Mouse (Mus musculus) gastrocnemius, postnatal 4 days (tissue): ENCODE results near the gene Echs1. TPM values are rescaled to one million over a fixed set of nuclear protein-coding genes. Genes with fewer than 3 reads are reported as not detected.
A peak's percentile ranks its signal among the peaks of the same experiment; 100 is the strongest.

Source experiments
- DNase-seq, 2 experiments: peaks; one replicate each; pipeline ENCODE4 v3.0.0; 2021 to 2022; ENCODE audit warnings: low spot score in 2 of 2, mixed read lengths in 2 of 2
- total RNA-seq, 2 experiments: library from RNA; stranded (reverse); gene quantifications; 2 replicates each; pipeline ENCODE4 v1.2.3; 2021

The Echs1 gene
- total RNA-seq, 2 experiments from 2014 or later, result 78.9 to 80.2 TPM

DNA sequence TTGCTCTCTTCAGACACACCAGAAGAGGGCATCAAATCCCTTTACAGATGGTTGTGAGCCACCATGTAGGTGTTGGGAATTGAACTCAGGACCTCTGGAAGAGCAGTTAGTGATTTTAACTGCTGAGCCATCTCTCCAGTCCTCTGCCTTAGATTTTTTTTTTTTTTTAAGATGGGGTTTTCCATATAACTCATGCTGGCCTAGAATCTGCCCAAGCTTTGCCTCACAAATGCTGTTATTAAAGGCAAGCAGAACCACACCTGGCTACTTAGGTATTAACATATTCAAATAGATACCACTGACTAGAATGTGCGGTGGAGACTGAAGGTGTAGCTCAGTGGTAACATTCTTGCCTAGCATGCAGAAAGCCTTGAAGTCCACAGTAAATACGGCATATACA lies 4.2 kb upstream of the Echs1 start:
- DNase-seq, result no peak

DNA sequence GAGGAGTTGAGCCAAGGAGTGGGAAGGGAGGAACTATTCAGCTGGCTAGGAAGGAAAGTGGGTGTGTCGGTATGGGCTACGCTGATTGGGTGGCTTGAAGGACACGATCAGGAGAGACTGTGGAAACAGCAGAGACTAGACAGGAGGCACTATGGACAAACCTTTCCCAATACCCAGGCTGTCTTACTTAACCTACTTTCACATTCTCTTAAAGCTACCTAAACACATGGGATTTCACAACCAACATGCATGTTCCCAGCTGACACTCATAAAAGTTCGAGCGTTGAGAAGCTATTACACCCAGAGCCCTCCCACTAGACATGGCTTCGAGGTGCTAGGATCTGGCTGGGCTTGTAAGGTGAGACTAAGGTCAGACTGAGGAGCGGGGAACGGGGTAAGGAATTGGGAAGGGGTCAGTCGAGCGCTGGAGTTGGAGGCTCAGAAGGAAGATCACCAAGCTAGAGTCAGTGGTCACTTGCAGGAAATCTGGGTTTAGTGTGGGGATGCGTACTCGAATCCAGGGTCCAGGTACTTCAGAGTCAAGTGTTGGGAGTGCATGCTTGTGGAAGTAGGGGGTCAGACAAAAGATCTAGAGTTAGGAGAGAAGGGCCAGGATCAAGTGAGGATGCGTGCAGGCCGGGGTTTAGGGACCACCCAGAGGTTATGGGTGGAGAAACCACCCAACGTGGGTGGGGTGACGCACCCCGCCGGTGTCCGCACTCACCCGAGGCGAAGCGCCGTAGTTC lies 520 bp downstream of the Echs1 start, which contains the start of gene Paox:
Paox (plus strand) TSS at position 217 of the 746 bp plus-strand sequence.
- peak in 1 of 2 experiments; percentile 32 for DNase-seq

DNA sequence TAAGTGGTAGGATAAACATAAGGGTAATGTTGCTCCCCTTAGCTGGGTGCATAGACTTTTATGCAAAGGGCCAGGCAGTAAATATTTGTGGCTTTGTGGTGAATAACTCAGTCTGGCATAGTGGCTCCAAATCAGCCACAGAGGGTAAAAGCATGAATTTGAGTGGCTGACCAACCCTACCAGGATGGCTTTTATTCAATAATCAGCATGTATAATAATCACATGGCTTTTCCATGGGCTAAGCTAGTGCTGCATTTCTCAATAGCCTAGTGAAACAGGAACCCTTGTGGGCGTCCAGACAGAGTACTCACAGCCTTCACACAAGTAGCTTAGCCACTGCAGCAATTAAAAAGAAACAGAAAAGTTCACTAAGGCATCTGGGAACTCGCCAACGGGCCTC lies 4.3 kb downstream of the Echs1 start:
- DNase-seq, result no peak

DNA sequence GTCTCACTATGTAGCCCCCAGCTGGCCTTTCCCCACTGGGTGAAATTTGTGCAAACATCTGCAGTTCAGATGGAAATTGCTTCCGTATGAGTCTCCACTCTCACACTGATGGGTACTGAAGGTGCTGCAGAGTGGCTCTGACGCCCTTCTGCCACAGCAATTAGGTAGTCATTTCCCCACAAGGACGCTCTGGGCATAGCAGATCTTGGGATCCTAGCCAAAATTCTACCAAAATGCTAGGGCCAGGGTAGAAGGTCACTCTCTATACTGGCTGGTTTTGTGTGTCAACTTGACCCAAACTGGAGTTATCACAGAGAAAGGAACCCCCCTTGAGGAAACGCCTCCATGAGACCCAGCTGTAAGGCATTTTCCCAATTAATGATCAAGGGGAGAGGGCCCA lies 12.3 kb downstream of the Echs1 start:
- no peak for DNase-seq

DNA sequence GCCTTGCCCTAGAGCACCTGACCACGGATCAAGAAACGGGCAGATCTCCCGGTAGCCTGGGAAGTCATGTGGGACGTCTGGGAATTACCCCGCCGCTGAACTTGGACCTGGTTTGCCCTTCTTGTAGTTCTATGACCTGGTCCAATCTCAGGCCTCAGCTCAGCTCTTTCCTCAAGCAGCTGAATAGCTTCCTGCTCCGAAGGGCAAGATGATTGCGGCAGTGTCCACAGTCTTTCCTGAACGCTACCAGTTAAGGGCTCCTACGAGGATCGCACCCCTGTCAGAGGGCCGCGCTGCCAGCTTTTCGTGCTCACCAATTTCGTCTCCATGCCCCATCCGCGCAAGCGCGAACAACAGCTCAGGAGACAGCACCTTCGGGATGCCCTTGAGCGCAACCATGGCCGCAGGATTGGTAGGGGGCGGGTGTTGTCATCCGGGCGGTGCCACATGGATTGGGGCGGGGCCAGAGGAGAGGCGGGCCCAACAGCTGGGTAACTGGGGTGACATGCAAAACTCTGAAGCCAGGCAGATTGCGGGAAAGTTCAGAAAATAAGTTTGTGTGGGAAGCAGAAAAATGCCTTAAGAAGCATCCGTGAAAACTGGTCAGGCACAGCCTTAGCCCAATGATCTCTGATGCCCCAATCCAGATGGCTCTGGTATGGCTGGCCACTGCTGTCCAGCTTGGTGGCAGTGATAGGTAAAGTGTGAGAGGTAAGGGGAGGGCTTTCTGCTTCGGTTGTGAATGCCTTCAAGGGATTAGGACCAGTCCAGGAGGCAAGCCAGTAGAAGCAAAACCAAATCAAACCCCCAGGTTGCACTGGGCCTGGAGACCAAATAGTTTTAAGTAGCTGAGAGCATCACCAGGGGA lies 14.0 kb downstream of the Echs1 start, which contains the start of gene Fuom:
Fuom (minus strand) TSS at position 449 of the 868 bp plus-strand sequence.
- DNase-seq, result peak; percentile 72 to 85

DNA sequence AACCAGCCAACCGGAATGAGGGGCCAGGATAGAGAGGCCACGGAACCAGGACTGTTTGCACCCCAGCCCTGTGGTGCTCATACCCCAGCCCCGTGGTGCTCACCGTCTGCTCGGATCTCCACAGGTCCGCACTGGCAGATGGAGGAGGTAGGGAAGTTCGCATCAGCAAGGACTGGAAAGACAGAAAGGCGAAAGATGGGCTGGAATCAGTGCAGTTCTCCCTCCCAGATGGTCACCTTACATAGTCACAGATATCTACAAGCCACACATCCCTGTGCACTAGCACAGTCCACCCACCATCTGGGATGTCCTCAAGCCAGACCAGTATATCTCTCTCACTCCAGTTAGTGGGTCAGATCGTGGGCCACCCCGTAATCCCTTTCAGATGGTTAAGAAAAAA lies 14.8 kb downstream of the Echs1 start:
- DNase-seq, result no peak

DNA sequence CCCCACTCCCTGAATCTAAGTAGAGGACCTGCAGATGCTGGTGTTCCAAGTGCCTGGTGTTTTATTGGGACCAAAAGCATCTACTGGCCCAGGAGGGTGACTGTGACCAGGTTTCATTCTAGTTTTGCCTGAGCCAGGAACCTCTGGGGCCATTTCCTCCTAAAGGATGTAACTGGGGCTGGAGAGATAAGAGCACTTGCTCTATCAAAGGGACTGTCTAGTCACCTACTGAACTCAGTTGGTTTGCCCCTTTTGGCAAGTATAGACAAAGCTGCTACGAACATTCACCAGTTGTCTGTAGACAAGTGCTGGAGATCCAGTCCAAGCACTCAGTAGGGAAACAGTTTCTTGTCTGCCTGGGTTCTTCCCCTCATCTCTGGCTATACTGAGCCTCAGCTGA lies 17.8 kb downstream of the Echs1 start:
- DNase-seq, result no peak

DNA sequence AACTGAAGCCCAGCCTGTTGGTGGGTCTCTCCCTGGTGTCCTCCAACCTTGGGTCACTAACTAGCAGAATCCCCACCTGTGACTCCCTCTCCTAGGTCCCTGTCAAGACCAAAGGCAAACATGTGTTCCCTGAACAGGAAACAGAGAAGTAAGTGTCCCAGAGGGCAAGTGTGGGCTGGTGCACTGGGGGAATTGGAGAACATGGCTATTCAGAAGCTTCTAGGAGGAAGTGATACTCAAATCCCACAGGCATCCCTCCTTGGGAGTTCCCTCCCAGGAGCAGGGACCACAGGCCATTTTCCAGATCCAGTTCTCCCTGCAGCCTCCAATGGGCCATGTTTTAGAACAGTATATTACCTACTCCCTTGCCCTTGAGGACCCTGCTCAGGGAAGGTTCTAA lies 20.2 kb downstream of the Echs1 start:
- DNase-seq, result no peak

DNA sequence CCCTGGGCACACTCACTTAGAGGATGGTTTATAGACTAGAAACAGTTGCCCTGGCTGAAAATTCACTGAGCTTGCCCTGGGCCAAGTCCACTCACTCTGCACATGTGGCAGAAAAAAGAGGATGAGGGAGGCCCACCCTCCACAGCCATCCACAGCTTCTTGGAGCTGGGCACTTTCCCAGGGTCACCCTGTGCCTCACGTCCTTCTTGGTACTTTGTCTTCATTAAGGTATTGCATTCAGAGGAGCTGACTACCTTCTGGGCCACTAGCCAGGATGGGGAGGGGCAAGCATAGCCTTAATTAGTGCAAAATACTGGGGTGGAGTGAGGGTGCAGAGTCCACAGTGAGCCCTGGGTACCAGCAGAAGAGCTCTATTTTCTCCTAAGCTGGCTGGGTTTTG lies 20.7 kb downstream of the Echs1 start:
- no peak for DNase-seq

DNA sequence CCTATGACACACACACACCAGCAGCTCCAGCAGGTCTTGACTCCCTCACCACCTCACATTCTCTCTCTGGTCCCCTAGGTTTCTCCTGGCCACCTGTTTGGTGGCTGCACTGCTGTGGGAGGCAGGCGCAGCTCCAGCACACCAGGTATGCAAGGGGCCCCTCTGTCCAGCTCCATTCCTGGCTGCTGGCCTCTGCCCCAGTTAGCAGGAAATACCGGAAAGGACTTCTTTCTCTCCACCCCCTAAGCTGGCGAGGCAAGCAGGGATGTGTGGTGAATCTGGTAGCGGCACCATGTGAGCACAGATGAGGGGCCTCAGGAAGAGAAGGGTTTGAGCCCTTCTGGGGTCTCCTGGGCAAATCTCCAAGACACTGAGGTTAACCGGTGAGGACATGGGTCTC lies 21.3 kb downstream of the Echs1 start:
- DNase-seq, result no peak

DNA sequence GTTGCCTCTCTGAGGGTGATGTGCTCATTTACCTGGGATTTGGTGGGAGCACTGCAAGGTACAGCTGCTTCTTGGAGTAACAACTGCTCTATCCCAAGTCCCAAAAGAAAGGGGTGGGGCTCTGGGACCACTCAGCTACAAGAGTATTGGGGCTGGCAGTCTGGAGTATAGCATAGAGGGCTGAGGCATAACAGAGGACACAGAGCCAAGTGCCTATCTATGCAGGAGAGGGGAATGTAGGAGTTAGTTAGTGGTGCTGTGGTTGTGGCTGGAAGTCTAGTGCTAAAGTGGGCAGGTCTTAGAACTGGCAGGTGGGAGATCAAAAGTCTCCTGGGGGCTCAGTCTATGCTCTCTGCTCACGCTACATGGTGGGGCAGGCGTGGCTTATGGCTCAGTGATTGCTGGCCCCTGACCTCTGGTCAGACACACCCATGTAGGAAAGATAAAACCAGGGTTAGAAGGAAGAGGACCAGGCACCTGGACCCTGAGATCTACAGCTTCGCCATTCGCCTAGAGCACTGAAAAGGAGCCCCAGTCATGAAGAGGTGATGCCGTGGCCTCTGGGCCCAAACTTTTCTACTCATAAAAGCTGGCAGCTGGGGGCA lies 23.2 kb downstream of the Echs1 start, which contains the start of gene Prap1:
Prap1 (plus strand) TSS at position 472 of the 605 bp plus-strand sequence.
- no peak for DNase-seq

DNA sequence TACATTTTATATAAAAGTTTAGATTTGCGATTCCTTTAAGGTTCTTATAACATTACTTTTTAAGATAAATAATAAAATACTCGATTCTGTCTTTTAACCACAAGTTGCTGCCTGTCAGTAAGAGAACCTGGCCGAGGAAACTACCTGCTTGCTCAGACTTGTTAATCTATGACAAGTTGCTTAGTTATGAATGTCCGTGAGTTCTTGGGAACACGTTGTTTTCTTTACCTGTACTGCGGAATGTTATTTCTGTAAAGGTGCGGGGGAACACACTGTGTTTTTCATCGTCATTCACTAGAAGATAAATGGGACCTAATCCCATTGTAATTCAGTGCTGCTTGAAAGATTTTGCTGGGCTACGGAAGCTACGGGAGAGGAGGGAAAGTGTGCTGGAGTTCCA lies 25.7 kb downstream of the Echs1 start:
- no peak for DNase-seq

DNA sequence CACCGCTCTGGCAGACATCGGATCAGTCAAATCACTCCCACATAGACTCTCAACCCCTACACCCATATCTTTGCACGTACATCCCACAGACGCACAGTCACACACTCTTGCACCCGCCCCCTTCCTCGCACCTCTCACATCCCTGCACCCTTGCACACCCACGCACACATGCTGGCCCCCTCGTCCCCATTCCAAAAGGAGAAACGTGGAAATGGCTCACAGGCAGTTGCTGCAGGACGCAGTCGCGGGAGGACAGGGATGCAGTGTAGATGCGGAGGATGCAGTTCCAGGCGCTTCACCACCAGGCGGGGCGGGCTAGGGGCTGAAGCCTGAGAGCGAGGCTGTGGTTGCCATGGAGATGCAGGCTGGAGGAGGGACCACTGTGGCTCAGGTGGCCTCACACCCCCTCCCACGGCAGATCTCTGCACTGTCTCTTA lies 34.0 kb downstream of the Echs1 start, which contains the start of gene Caly:
Caly (minus strand) TSS at position 307 of the 437 bp plus-strand sequence.
- no peak for DNase-seq

DNA sequence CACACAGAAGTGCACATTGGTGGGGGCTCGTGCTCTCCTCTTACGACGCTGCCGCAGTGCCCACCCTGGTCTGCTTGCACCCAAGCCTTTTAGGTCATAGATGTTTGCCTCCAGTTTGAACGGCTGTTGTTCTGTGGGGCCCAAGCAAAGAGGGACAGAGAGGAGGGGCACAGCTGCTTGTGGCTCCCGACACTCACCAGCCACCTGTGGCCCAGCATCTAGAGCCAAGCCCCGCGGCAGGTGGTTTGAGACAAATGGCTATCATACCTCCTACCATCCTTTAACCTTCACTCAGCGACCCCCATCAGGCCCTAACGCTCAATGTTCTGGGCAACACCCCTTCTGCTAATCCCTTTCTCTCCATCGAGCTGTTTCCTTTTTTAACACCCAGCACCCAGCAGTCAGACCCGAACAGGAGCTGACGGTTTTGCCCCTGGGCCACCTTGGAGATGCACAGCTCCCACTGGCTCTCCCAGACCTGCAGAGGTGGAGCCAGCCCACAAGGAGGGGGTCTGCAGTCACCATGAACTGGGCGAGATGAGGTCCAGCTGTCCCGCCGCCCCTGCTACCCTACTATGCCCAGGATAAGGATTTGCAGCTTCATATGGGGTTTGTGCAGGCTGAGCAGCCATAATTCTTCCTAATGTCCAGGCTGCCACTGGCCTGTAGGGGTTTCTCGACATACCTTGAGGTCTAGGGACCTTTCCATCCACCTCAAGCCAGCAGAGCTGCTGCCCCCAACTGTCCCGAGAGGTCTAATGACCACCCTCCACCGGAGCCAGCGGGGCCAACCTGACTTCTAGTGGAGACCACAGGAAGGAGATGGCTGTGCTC lies 34.7 kb downstream of the Echs1 start:
- DNase-seq, result no peak

DNA sequence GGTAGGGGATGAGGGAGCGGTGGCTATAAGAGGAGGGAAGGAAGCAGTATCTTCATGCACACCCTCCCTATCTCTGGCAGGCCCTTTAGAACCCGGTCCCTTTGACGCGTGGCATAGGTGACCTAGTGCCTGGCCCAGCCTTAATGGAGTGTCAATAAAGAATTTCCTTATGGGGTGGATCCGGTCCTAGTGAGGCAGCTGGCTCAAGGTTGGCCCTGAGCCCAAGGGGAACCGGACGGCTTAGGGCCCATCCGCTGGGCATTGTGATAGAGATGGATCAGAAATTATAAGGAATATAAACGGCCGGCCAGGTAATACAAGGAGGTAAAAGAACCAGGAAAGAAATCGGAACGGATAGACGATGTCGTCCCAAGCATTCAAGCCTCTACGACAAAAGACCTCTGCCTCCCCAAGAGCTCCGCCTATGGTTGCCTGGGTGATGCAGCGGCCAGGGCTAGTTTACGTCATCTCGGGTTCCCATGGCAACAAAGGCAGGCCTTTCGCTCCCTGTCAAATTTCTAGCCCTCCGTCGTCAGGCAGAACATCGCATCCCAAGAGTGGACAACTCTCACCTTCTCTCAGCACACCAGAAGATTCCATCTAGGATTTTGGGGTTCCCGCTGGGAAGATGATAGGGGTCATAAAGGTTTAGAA lies 35.6 kb downstream of the Echs1 start:
- DNase-seq, result peak in 1 of 2 experiments; percentile 37

DNA sequence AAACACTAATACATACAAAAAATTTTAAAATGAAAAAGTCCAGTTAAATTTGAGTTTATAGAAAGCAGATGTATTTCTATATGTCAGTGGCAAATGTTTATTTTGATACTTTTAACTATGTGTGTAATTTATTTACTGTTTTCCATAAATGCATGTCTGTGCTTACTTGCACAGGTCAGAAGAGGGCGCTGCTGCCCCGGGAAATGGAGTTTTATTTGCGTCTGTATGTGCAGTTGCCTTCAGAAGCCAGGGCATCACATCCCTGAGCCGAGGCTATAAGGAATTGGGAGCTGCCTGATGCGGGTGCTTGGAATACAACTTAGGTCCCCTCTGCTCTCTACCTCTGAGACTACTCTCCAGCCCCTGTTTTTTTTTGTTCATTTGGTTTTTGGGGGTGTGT lies 37.6 kb downstream of the Echs1 start:
- DNase-seq, result peak in 1 of 2 experiments; percentile 40

DNA sequence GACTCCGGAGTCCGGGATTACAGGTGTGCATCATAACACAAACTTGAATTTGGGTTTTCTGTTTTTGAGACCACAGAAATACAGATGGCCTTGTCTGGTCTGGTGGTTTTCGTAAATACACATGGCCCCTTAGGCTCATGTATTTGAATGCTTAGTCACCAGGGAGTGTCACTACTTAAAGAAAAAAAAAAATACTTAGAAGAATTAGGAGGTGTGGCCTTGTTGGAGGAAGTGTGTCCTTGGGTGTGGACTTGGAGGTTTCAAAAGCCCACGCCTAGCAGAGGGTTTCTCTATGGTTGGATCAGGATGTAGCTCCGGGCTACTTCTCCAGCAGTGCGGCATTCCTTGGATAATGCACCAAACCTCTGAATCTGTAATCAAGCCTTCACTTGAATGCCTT lies 38.6 kb downstream of the Echs1 start:
- no peak for DNase-seq

DNA sequence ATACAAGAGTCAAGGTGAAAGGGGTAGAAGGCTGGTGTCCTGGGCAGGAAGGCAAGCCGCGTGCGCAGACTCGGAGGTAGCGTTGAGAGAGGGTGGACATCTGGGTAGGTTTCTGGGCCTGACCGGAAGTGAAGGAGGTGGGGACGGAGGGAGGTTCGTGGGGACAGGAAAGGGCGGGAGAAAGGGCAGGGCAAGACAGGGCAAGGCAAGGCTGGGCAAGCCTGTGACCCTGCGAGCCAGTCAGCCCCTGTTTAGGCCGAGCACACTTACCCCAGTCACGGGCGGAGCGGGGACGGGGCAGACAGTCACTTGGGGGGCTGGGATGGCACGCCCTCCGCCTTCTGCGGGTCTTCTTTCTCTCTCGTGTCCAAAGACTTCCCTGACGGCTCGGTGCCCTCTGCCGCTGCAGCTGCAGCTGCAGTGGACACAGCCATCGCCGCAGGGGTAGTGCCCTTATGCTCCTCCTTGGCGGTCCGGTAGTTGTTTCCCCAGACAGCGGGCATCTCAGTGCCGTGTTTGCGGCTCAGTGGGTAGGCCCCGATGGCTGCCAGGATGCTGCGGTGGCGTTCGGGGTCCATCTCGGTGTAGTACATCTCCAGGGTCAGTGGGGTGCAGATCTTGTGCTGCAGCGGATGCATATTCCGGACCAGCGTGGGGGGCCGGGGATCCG lies 46.1 kb downstream of the Echs1 start:
- DNase-seq, result no peak

DNA sequence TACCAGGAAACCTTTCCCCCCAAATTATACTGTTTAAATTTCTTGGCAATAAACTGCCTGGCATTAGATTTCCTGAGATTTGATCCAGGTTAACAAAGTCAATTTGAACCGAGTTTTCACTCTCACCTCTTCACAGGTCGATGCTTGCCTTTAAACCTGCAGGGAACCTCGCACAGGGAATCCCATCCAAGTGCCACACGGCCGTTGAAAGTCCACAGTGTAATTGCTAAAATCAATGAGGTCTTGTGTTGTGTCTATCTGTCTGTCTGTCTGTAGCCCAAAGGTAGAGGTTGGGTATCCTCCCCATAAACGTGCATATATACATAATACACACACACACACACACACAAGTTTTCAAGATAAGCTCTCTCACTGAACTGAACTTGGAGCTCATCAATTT lies 48.9 kb downstream of the Echs1 start:
- DNase-seq, result no peak

DNA sequence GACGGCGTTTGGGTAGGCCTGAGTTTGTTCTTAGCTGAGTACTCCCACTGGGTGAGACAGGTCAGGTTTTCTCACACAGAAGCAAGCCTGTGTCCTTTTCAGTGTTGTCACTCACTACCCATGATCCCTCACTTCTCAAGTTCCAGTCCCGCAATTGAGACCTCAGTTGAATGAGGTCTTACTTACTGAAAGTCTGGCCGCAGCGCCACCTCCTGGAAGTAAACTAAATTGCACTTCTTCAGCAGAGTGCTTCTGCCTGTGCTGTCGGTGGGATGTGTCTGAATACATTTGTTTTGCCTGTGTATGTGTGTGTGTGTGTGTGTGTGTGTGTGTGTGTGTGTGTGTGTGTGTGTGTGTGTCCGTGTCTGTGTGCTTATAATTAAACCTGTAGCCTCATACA lies 53.2 kb downstream of the Echs1 start:
- DNase-seq, result peak; percentile 31 to 59
